Mouse (Mus musculus): ENCODE results near the gene C1qb. TPM values are rescaled to one million over a fixed set of nuclear protein-coding genes. Genes with fewer than 3 reads are reported as not detected.

C1qb gene
- polyA plus RNA-seq (2017; shearing (Covaris generic)), result 1 to 10 TPM; 1.8 to 8.1 (median 2.1) TPM

DNA sequence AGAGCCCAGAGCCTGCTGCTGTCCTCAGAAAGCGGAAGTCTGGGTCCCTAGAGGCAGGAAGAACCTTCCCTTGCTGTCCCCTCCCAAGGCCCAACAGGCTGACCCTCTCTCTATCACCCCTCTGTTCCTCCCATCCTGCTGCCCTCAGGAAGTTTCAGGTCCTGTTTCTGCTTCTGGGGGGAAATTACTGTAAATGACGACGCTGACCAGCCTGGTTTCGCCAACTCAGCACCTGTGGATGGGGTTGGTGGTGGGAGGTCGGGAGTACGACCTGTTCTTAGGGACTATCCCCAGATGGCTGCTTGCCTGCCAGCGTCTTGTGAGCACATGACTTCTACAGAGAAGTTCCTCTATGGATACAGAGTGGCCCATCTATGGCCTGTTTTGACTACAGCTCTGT, at the start of gene C1qb:
TSS of gene C1qb (minus strand) at position 87 of the 400 bp plus-strand sequence.
- ATAC-seq, result no peak

GRCm38 (mm10) chr4:136934746-136935613, 49.0 kb upstream of the C1qb start:
- ATAC-seq, result no peak

DNA sequence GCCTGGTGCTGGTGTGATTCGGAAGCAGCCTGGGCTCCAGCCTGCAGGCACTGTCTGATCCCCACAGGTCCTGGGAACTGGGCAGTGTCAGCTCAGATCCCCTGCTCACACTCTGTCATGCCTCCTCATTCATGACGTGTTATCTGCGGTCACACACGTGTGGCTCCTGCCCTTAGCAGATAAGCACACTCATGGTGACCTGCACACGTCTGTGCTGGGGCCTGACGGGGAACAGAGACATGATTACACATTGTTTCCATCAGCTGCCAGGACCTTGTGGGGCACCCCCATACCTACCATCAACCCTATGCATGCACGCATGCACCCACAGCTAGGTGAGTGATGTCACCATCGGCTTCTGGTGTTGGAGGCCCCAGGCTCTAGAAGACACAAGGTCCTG, 44.5 kb upstream of the C1qb start:
- ATAC-seq, result no peak

- no peak for ATAC-seq
Measured at GRCm38 (mm10) chr4:136928928-136929327, 42.9 kb upstream of the C1qb start.

- ATAC-seq, result no peak
Measured at GRCm38 (mm10) chr4:136925804-136926203, 39.8 kb upstream of the C1qb start.

DNA sequence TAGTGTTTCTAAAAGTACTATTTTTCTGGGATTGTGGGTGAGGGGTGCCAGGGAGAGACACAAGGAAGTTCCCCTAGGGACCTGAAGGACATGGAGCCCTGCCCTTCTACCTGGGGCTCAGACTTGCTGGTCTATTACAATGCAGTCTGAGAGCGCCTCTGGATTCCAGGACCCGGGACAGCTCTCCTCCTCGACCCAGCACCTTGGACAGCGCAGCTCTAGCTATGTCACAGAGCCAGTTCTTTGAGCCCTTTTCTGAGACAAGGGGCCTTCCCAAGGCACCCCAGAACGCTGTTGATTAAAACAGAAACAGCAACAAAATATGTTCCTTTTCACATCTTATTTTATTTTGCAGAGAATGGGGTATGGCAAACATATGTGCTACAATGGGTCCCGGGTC, 38.5 kb upstream of the C1qb start:
- no peak for ATAC-seq

DNA sequence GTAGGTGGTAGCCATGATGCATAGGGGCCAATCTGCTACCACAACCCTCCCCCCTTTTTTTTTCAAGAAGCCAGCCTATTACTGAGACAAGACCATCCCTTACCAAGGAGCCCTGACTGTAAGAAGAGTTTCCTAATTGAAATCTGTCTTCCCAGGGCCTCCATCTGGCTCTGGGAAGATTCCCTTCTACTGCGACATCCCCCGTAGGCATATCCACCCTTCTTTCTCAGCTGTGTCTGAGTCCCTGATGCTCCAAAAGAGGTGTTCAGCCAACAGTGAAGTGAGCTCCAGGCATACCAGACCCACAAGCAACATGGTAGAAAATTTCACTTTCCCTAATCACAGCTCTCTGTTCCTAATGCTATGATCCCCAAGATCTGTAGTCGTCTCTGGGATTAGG, 33.5 kb upstream of the C1qb start:
- no peak for ATAC-seq

DNA sequence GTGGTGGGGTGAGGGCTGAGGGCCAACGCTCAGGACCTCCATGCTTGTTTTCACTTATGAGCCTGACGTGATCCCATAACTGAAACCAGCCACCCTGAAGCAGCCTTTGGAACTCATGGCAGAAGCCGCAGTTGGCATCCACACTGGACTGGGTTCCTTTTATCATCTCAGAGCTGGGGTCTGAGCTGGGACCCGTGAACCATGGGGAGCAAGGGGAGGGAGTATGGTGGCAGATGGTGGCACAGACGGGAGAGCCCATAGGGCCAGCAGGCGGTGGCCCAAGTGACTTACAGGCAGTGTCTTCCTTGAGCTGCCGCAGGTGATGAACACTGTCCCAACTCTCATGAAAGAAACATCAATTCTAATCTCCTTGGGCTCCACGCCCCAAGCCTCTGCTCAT, 32.8 kb upstream of the C1qb start:
- ATAC-seq, result no peak

DNA sequence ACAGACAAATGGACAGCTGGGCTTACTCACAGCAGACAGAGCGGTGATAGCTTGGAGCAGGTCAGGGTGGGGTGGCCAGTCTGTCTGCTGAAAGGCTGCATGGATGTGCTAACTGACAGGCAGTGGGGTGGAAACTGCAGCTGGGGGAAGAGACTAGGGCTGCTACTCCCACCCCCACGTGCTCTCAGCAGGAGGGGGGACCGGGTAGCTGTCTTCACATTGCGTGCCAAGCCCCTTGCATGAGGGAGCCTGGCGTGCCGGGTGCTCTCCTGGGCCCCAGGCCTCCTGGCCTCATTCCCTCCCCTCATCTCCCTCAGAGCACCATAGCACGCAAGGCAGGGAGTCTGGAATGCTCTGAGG, 31.2 kb upstream of the C1qb start:
- ATAC-seq, result no peak

DNA sequence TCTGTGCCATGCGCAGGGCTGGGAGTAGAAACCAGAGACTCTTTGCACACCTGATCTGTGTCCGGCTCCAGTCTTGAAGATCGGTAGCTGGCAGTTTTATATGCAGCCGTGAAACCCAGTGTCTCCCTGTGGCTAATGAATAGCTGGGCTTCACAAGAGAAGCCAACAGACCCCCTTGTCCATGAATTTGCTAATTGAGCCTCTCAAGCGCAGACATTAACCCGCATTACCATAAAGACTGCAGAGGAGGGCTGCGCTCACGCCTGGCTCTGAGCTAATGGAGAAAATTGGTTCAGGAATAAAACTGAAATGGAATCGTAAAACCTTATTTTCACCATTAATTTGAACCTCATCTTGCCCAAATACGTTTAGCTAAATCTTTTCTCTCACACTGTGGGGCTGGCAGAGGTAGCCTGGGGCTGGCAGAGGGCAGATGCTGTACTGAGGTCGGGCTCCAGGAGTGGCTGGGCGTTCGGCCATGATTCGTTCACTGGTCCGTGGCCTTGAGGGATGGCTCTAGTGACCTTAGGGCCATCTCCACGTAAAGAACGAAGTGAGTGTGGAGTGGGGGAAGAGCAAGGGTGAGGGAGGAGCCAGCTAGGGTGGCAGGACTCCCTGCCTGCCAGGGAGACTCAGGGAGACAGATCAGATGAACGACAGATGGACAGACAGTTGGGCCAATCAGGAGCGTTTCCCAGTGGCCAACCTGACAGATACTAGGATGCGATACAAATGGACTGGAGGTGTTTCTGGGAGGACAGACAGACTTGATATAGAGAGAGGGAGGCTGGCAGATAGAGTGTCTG, 30.6 kb upstream of the C1qb start:
- ATAC-seq, result no peak

- ATAC-seq, result no peak
Measured at GRCm38 (mm10) chr4:136912841-136913240, 26.9 kb upstream of the C1qb start.

GRCm38 (mm10) chr4:136911804-136912203, 25.8 kb upstream of the C1qb start:
- ATAC-seq, result no peak

DNA sequence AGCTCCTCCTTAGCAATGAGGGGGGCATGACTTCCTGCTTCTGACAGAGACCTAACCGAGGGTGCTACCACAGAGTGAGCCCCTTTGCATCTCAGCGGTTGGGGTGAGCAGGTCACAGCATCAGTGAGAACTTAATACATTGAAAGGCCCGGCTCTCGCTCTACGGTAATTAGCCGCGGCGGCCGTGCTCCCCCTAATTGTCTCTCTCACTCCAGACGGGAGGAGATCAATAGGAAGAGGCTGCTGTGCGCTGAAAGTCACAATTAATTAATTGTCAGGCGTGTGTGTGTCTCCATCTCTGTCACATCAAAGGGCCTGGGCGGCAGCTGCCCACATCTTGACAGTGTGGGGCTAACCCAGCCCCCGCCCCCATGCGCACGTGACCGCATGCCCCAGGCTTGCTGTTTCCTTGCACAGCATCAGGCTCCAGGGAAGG, 25.2 kb upstream of the C1qb start:
- no peak for ATAC-seq

- ATAC-seq, result no peak
Measured at GRCm38 (mm10) chr4:136907809-136908208, 21.8 kb upstream of the C1qb start.

DNA sequence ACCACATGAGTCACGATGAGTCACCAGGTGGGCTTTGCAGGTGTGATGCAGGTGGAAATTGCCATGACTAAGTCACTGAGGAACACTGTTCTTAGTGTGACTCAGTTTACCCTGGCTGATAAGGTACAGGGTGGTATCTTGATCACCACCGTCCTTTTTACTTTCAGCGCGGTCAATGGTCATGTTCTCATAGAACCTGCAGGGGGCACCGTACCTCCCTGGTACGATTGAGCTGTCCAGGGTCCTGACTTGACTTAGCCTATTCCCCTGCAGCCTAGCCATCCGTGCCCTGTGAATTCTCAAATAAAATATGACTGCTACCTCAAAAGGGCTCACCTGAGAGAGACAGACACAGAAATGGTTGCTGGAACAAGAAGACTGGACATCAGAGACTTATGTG, 21.0 kb upstream of the C1qb start:
- no peak for ATAC-seq

GRCm38 (mm10) chr4:136904767-136905539, 19.0 kb upstream of the C1qb start:
- no peak for ATAC-seq

DNA sequence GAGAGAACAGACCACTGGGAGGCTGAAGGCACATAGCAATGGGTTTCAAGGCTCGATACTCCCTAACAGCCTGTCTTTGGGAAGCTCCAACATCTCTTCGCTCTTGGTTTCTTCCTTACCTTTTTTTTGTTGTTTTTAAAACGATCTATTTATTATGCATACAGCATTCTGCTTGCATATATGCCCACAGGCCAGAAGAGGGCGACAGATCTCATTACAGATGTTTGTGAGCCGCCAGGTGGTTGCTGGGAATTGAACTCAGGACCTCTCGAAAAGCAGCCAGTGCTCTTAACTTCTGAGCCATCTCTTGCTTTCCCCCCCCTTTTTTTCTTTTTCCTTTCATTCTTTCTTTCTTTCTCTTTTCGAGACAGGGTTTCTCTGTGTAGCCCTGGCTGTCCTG, 13.2 kb upstream of the C1qb start:
- no peak for ATAC-seq

DNA sequence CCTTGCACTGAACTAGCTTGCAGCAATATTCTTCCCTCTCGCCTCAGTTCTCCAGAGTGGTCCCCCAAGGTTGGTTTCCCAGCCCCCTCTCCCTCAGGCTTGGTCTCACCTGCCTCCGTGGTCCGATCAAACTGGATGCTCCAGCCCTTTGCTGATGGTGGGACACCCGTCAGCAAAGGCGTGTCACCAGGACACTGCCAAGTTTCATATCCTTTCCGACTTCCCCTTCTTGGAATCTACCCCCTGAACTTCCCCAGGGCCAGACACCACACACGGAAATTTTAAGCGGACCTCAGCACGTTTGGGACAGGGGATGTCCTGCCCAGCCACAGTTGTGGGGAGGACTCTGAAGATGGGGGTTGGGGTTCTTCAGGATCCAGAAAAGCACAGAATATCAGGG, 12.7 kb upstream of the C1qb start, which contains the start of gene C1qa:
TSS of gene C1qa (minus strand) at position 167 of the 400 bp plus-strand sequence.
- no peak for ATAC-seq

GRCm38 (mm10) chr4:136898084-136898598, 12.2 kb upstream of the C1qb start:
- no peak for ATAC-seq

GRCm38 (mm10) chr4:136896461-136896860, 10.5 kb upstream of the C1qb start:
- no peak for ATAC-seq

DNA sequence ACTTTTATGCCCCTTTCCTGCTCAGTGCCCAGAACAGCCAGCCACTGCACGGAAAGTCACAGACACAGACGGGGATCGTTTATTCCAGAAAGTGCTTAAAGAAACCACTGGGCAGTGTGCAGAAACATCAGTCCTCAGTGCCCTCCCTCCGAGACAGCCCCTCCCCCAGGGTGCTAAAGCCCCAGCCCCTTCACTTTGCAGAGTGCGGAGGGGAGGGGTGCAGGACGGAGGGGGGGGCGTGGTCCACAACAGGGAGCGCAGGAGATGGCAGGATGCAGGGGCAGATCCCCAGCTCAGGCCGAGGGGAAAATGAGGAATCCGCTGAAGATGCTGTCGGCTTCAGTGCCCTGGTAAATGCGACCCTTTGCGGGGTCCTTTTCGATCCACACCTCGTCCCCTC, 9.9 kb upstream of the C1qb start:
- no peak for ATAC-seq

DNA sequence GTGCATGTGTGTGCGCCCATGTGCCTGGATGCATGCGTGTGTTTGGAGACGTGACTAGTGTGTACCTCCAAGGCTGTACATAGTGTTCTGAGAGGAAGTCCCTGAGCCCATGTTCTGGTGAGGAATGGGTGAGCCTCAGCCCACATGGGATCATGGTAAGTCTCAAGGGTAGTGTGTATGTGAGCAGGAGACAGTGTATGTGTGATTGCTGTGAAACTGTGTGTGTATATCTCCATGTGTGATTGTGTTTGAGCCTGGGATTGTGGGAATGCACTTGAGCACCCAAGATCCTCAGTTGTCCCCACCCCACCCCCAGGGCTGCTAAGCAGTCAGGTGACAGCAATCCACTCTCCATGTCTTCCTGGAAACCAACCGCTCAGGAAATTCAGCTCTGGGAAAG, 8.8 kb upstream of the C1qb start:
- no peak for ATAC-seq

Measured in inflammation-experienced regulatory T-cells, adult 6 months (primary cell).